Mouse (Mus musculus): ENCODE measurements around the gene Gm3173. TPM values are rescaled to one million over a fixed set of nuclear protein-coding genes. Genes with fewer than 3 reads are reported as not detected.
"Not testable (repeated sequence)": the region's sequence is repeated elsewhere in the genome, so short reads cannot be mapped to it uniquely, and the experiment has no call there.

Gene Gm3173
- 1.8 TPM in 1 of 2 replicates, not detected in the other for polyA plus RNA-seq (2012; rRNA removed)

DNA sequence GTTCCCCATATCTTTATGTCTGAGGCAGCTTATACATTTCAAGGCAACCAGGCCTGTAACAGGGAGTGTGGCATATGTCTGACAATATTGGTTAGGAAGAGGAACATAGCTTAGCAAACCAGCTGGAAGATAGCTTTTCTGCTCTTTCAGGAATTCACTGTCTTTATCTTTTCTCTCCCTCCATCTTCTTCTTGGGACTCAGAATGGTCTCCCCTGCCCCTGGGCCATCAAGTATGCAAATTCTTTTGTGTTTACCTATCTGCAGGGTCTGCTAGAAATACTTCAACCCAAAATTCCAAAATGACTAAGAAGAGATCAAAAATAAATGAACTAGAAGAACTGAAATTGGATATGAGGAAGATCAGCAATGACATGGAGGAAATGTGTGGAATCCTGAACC is at the start of gene Gm3173:
TSS of gene Gm3173 (plus strand) at position 301 of the 400 bp plus-strand sequence.
- not testable (repeated sequence) for H3K27ac ChIP-seq (ENCODE audit: insufficient read depth, low read length); H3K4me1 ChIP-seq (ENCODE audit: control insufficient read depth, insufficient read depth, low read length); H3K4me3 ChIP-seq (ENCODE audit: insufficient read depth, low read length)

DNA sequence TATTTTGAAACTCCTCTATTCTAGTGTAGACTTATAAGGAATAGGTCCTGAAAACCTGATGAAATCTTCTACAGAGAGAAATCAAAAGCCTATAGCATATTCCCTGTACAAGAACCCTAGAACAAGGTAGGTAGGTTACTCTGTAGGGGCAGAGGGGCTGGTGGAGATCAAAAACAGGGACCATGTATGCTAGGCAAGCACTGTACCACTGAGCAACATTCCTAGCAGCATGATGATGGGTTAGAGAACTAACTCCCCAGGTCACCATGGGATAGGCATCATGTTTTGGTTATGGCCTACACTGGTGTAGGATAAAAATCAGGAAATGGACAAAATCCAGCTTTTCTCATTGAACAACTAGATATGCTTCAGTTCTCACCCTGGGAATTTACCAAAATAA is 45.2 kb upstream of the Gm3173 start:
- not testable (repeated sequence) for H3K4me3 ChIP-seq (ENCODE audit: insufficient read depth, low read length); H3K4me1 ChIP-seq (ENCODE audit: control insufficient read depth, insufficient read depth, low read length); H3K27ac ChIP-seq (ENCODE audit: insufficient read depth, low read length)

DNA sequence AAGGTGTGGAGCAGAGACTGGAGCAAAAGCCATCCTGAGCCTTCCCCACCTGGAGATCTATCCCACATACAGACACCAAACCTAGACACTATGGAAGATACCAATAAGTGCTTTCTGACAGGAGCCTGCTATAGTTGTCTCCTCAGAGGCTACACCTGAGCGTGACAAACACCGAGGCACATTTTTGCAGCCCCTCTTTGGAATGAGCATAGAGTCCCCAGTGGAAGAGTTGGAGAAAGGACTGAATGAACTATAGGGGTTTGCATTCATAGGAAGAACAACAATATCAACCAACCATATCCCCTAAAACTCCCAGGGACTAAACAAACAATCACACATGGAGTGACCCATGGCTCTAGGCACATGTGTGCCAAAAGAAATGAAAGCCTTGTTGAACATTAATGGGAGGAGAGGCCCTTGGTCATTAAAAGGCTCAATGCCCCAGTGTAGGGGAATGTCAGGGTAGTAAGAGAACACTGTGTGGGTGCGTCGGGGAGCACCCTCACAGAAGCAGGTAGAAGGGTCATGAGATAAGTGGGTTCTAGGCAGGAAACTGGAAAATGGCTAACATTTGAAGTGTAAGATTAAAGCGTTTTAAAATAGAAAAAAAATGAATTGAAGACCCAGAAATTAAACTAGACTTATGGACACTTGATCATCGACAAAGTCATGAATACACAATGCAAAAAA is 37.8 kb upstream of the Gm3173 start:
- H3K4me3 ChIP-seq (ENCODE audit: insufficient read depth, low read length); H3K4me1 ChIP-seq (ENCODE audit: control insufficient read depth, insufficient read depth, low read length); H3K27ac ChIP-seq (ENCODE audit: insufficient read depth, low read length): not testable (repeated sequence)

DNA sequence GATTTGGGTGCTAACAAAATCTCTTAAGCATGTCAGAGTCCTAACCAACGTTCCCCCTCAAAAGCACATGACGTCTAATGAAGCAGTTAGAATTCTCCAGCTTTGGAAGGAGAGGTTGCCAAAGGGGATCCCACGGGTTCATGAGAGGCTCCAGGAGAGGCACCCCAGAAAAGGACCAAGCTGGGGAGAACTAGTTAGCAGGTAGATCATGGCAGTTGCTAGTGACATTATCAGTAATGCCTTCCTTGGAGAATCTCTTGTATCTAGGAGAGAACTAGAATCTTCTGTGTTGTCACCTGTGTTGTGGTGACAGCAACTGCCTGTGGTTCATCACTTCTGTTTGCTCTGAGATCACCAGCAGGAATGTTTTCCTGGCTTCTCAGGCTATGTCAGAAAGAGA is 33.6 kb upstream of the Gm3173 start, which contains the start of gene Gm3159:
TSS of gene Gm3159 (plus strand) at position 301 of the 400 bp plus-strand sequence.
- not testable (repeated sequence) for H3K4me3 ChIP-seq (ENCODE audit: insufficient read depth, low read length); H3K27ac ChIP-seq (ENCODE audit: insufficient read depth, low read length); H3K4me1 ChIP-seq (ENCODE audit: control insufficient read depth, insufficient read depth, low read length)

DNA sequence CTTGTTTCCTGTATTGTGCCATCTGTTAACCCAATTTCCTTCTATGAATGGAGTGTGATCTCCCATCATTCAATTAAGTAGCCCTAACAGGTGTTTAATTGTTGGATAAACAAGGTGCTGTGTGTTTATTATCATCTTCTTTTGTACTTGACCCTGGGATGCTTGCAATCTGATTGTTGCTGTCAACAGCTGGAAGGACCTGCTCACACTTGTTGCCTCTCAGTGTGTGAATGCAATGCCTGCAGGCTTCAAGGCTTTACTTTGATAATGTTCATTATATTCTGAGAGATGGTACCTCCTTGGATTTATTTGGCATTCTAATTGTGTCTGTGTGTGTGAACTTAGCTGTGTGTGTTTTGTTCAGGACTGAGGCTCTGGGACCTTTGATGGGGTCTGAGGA is 32.2 kb upstream of the Gm3173 start:
- H3K27ac ChIP-seq (ENCODE audit: insufficient read depth, low read length); H3K4me3 ChIP-seq (ENCODE audit: insufficient read depth, low read length); H3K4me1 ChIP-seq (ENCODE audit: control insufficient read depth, insufficient read depth, low read length): not testable (repeated sequence)

DNA sequence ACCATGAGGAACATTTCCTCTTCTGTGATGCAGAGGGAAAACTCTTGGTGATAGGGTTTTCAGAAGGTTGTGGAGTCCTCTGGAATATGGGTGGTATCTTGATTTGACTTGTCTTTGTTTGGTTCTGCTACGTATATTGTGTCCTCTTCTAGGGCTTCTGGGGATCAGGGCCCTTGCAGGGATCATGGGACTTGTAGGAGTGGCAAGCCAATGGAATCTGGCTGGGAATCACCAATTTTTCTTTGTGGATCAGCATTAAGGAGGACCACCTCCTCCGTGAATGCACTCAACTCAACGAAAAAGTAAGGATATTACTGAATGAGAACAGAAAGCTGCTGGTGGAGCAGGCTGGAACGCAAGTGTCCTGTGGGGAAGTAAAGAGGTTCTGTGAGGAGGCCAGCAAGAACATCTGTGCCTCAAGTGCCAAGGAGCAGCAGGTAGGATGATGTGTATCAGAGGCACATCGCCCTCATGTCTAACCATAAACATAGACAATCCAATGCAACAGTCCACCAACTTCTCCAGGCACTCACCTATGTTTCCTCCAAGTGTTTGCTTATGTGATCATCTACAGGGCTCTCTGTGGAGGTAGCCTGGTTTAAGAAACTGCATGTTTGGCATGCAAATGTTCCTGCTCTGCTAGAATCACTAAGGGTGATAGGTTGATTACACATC is 30.5 kb upstream of the Gm3173 start:
- H3K4me3 ChIP-seq (ENCODE audit: insufficient read depth, low read length); H3K4me1 ChIP-seq (ENCODE audit: control insufficient read depth, insufficient read depth, low read length); H3K27ac ChIP-seq (ENCODE audit: insufficient read depth, low read length): not testable (repeated sequence)

DNA sequence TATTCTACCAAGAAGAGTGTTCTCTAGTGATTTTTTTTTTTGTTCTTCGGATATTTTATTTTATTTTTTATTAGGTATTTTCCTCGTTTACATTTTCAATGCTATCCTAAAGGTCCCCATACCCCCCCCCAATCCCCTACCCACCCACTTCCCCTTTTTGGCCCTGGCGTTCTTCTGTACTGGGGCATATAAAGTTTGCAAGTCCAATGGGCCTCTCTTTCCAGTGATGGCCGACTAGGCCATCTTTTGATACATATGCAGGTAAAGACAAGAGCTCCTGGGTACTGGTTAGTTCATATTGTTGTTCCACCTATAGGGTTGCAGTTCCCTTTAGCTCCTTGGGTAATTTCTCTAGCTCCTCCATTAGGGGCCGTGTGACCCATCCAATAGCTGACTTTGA is 29.5 kb upstream of the Gm3173 start:
- not testable (repeated sequence) for H3K27ac ChIP-seq (ENCODE audit: insufficient read depth, low read length); H3K4me1 ChIP-seq (ENCODE audit: control insufficient read depth, insufficient read depth, low read length); H3K4me3 ChIP-seq (ENCODE audit: insufficient read depth, low read length)

DNA sequence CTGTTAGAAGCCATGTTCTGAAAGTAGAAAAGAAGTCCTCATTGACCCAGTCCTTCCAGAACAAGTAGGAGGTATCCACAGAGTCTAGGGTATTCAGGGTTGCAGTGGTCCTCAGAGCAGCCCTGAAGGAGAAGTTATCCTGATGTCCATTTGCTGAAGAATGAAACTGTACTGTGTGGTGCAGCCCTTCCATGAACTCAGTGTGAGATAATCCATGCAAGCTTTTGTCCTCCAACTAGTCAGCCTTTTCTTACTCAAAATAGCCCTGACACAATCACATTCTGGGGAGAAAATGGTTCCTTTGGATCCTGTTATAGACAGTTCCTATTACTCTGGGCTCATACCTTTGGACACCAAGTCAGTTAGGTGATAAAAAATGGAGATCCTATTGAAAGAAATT is 27.0 kb upstream of the Gm3173 start:
- H3K27ac ChIP-seq (ENCODE audit: insufficient read depth, low read length); H3K4me3 ChIP-seq (ENCODE audit: insufficient read depth, low read length): not testable (repeated sequence)

DNA sequence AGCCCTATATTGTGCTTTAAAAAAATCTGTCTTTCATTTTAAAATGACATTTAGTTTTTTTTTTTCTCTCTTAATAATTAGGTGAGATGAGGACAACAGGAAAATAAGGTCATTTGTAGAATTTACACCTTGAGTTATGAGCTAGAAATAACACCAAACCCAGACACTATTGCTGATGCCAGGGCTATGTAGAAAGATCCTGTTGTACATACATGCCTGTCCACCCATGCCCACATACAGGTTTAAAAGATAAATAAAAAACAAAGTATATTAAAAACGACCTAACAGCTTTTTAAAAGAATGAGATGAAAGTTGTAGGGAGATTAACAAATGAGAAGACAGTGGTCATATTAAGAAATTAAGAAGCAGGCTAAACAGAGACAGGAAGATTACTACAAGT is 20.9 kb upstream of the Gm3173 start:
- not testable (repeated sequence) for H3K4me1 ChIP-seq (ENCODE audit: control insufficient read depth, insufficient read depth, low read length); H3K27ac ChIP-seq (ENCODE audit: insufficient read depth, low read length); H3K4me3 ChIP-seq (ENCODE audit: insufficient read depth, low read length)

More for the DNA sequence above, 27.0 kb upstream of the Gm3173 start:
- not testable (repeated sequence) for H3K4me1 ChIP-seq (ENCODE audit: control insufficient read depth, insufficient read depth, low read length)

DNA sequence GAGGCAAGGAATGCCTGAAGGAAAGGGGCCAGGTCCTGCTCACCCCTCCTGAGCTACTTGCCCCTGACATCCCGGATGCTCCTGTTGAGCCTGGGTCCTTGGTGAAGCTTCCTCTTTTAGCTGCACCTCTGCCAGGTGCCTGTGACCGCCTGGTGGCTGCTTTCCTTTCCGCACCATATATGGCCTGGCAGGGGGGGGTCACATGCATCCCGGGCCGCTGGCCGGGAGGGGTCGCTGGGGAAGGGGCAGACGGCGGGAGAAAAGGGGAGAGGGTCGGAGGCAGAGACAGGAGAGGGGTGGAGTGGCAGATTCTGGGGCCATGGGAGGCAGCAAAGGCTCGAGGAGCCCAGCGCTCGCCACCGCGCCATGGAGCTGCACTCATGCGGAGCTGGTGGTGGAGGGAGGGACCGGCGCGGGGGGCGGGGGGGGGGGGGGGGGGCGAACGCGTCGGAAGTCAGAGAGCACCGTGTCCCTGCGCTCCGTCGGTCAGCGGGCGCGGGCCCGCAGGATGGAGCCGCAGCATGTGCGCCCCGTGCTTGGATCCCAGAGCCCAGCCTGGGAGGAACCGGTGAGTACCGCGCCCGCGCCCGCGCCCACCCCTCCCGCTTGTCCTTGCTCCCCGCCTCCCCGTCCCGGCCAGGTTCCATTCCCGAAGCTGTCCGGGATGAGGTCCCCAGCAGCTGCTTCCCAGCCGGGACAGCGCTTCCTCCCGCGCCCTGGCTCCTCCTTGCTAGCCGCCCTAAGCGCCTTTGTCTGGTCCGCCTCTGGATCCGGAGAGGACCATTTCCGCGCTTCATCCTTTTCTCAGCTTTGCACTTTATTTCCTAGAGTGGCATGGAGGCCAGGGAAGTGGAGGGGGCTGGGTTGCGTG is 15.6 kb upstream of the Gm3173 start, which contains the start of gene Gm3164:
TSS of gene Gm3164 (plus strand) at position 484 of the 871 bp plus-strand sequence.
- H3K4me1 ChIP-seq (ENCODE audit: control insufficient read depth, insufficient read depth, low read length); H3K4me3 ChIP-seq (ENCODE audit: insufficient read depth, low read length); H3K27ac ChIP-seq (ENCODE audit: insufficient read depth, low read length): not testable (repeated sequence)

DNA sequence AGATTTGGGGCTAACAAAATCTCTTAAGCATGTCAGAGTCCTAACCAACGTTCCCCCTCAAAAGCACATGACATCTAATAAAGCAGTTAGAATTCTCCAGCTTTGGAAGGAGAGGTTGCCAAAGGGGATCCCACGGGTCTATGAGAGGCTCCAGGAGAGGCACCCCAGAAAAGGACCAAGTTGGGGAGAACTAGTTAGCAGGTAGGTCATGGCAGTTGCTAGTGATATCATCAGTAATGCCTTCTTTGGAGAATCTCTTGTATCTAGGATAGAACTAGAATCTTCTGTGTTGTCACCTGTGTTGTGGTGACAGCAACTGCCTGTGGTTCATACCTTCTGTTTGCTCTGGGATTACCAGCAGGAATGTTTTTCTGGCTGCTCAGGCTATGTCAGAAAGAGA is 50.7 kb downstream of the Gm3173 start, which contains the start of gene Gm3182:
TSS of gene Gm3182 (plus strand) at position 301 of the 400 bp plus-strand sequence.
- H3K4me3 ChIP-seq (ENCODE audit: insufficient read depth, low read length); H3K27ac ChIP-seq (ENCODE audit: insufficient read depth, low read length); H3K4me1 ChIP-seq (ENCODE audit: control insufficient read depth, insufficient read depth, low read length): not testable (repeated sequence)

DNA sequence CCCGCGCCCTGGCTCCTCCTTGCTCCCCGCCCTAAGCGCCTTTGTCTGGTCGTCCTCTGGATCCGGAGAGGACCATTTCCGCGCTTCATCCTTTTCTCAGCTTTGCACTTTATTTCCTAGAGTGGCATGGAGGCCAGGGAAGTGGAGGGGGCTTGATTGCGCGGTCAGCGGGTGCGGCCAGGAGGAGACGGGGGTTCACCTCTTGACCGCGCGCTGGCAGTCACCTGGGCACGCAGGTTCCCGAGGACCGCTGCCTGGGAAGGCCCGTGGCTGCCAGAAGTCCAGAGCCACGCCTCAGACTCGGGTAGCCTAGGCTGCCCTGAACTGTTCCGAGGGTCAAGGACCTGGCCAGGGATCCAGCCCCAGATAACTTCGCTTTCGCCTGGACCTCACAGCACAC is 68.6 kb downstream of the Gm3173 start:
- not testable (repeated sequence) for H3K27ac ChIP-seq (ENCODE audit: insufficient read depth, low read length); H3K4me1 ChIP-seq (ENCODE audit: control insufficient read depth, insufficient read depth, low read length)
- H3K4me3 ChIP-seq (ENCODE audit: insufficient read depth, low read length) = peak overlapping the region; percentile 31; the same call in 1 of the 2 replicates

DNA sequence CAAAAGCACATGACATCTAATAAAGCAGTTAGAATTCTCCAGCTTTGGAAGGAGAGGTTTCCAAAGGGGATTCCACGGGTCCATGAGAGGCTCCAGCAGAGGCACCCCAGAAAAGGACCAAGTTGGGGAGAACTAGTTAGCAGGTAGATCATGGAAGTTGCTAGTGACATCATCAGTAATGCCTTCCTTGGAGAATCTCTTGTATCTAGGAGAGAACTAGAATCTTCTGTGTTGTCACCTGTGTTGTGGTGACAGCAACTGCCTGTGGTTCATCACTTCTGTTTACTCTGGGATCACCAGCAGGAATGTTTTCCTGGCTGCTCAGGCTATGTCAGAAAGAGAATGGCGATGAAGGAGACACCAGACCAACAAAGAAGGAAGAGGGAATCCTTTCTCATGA is 124.3 kb downstream of the Gm3173 start, which contains the start of gene Gm3047:
TSS of gene Gm3047 (plus strand) at position 301 of the 400 bp plus-strand sequence.
- not testable (repeated sequence) for H3K4me1 ChIP-seq (ENCODE audit: control insufficient read depth, insufficient read depth, low read length); H3K27ac ChIP-seq (ENCODE audit: insufficient read depth, low read length); H3K4me3 ChIP-seq (ENCODE audit: insufficient read depth, low read length)
